Comparison of ENCODE assay signal across 21 mouse cellular contexts in genomic region chr14:23581282-23581681, GRCm38 (mm10).
"Had no signal": no experiment of that assay in that cellular context is flagged by ENCODE, and none has a peak within 500 bp of the region (broad histone marks: within the 10 kb centered on the region; RNA-seq: fewer than 3 reads in every experiment).

No protein-coding gene starts in this region.

- H3K4me3 ChIP-seq: gastrocnemius, adult 2 months; heart, embryonic 10.5 days; heart, embryonic 12.5 days; hindbrain, embryonic 13.5 days; hindbrain, embryonic 15.5 days; layer of hippocampus, adult 2 months; limb, embryonic 10.5 days; limb, embryonic 12.5 days; liver, embryonic 13.5 days had no signal

- H3K27me3 ChIP-seq: hindbrain, embryonic 15.5 days had no signal

- DNase-seq: gastrocnemius, adult 2 months; gastrocnemius, postnatal 10 days; gastrocnemius, postnatal 25 days; heart, adult 18-20 months; heart, postnatal 10 days; heart, postnatal 36 days; kidney, adult 11 months; kidney, adult 8-10 months; kidney, postnatal 10 days; kidney, postnatal 25 days; kidney, postnatal 4 days; liver; liver, embryonic 13.5 days had no signal

- H3K36me3 ChIP-seq: heart, embryonic 10.5 days; heart, embryonic 12.5 days; hindbrain, embryonic 13.5 days; hindbrain, embryonic 15.5 days; limb, embryonic 10.5 days; limb, embryonic 12.5 days; liver, embryonic 13.5 days had no signal

- H3K27ac ChIP-seq: gastrocnemius, adult 2 months; heart, embryonic 10.5 days; hindbrain, embryonic 13.5 days; hindbrain, embryonic 15.5 days; hindbrain, postnatal 0 days; layer of hippocampus, adult 2 months; limb, embryonic 10.5 days; limb, embryonic 12.5 days; liver, embryonic 13.5 days had no signal

- H3K4me1 ChIP-seq: heart, embryonic 10.5 days; heart, embryonic 12.5 days; hindbrain, embryonic 13.5 days; hindbrain, embryonic 15.5 days; limb, embryonic 10.5 days; limb, embryonic 12.5 days; liver, embryonic 13.5 days had no signal
